Mouse (Mus musculus) liver, postnatal 0 days (tissue): ENCODE data around the gene Rspo4.

Experiments used
- CTCF ChIP-seq: sonication (generic); IDR thresholded peaks from 2 replicates; pipeline ENCODE4 v1.5.1; 2016; ENCODE audit warnings: antibody characterized with exemption, low read depth
- EP300 ChIP-seq: IDR thresholded peaks from 2 replicates; pipeline ENCODE4 v1.6.1; 2016; ENCODE audit warnings: antibody characterized with exemption, low read depth, mild to moderate bottlenecking

GRCm38 (mm10) chr2:151904636-151905035 is 61.9 kb downstream of the Rspo4 start:
- TF ChIP-seq CTCF (no peak), EP300 (no peak)
